Mouse (Mus musculus) layer of hippocampus, adult 9-11 months (tissue): ENCODE data around the gene Rif1.
A peak's percentile ranks its signal among the peaks of the same experiment; 100 is the strongest.

ENCODE experiments used
- DNase-seq: peaks from one replicate; pipeline ENCODE4 v3.0.0; 2022

The Rif1 gene

GRCm38 (mm10) chr2:52072491-52073140 lies at the start of gene Rif1:
Rif1 (plus strand) TSS chr2:52072832.
- peak; percentile 80 for DNase-seq

GRCm38 (mm10) chr2:52027061-52027460 lies 45.6 kb upstream of the Rif1 start:
- no peak for DNase-seq

- DNase-seq: no peak
These were observed 43.2 kb upstream of the Rif1 start for GRCm38 (mm10) chr2:52029426-52029825.

GRCm38 (mm10) chr2:52031491-52031890 lies 41.1 kb upstream of the Rif1 start:
- DNase-seq: no peak

GRCm38 (mm10) chr2:52034601-52035000 lies 38.0 kb upstream of the Rif1 start:
- no peak for DNase-seq

GRCm38 (mm10) chr2:52035144-52035543 lies 37.5 kb upstream of the Rif1 start:
- no peak for DNase-seq

GRCm38 (mm10) chr2:52036929-52037595 lies 35.6 kb upstream of the Rif1 start:
- no peak for DNase-seq

GRCm38 (mm10) chr2:52037882-52038281 lies 34.8 kb upstream of the Rif1 start, which contains the start of gene Tnfaip6:
Tnfaip6 (plus strand) TSS chr2:52038009.
- DNase-seq: peak; percentile 61

GRCm38 (mm10) chr2:52038558-52038957 lies 34.1 kb upstream of the Rif1 start:
- DNase-seq: no peak

GRCm38 (mm10) chr2:52039083-52039801 lies 33.4 kb upstream of the Rif1 start:
- no peak for DNase-seq

GRCm38 (mm10) chr2:52042132-52042531 lies 30.5 kb upstream of the Rif1 start:
- no peak for DNase-seq

- DNase-seq: peak; percentile 51
These were observed 29.9 kb upstream of the Rif1 start for GRCm38 (mm10) chr2:52042714-52043113.

GRCm38 (mm10) chr2:52043485-52043884 lies 29.1 kb upstream of the Rif1 start:
- peak; percentile 44 for DNase-seq

- no peak for DNase-seq
These were observed 26.6 kb upstream of the Rif1 start for GRCm38 (mm10) chr2:52046032-52046431.

- no peak for DNase-seq
These were observed 21.8 kb upstream of the Rif1 start for GRCm38 (mm10) chr2:52050823-52051222.

GRCm38 (mm10) chr2:52052335-52052734 lies 20.3 kb upstream of the Rif1 start:
- DNase-seq: no peak

GRCm38 (mm10) chr2:52053502-52053901 lies 19.1 kb upstream of the Rif1 start:
- DNase-seq: no peak

- no peak for DNase-seq
These were observed 17.0 kb upstream of the Rif1 start for GRCm38 (mm10) chr2:52055616-52056015.

- no peak for DNase-seq
These were observed 15.5 kb upstream of the Rif1 start for GRCm38 (mm10) chr2:52057099-52057498.

GRCm38 (mm10) chr2:52057681-52058080 lies 15.0 kb upstream of the Rif1 start:
- DNase-seq: no peak

GRCm38 (mm10) chr2:52068641-52069040 lies 4.0 kb upstream of the Rif1 start:
- no peak for DNase-seq

- DNase-seq: no peak
These were observed 1.8 kb upstream of the Rif1 start for GRCm38 (mm10) chr2:52070816-52071215.

GRCm38 (mm10) chr2:52071241-52071991 lies 1.2 kb upstream of the Rif1 start:
- no peak for DNase-seq
